Mouse (Mus musculus) forebrain, embryonic 14.5 days (tissue): ENCODE measurements around the gene Synj2. TPM values are rescaled to one million over a fixed set of nuclear protein-coding genes. Genes with fewer than 3 reads are reported as not detected.

Experiments
- ATAC-seq: fragments of 200-750 bp; cut with Nextera tagmentation; 2 replicates; pipeline ENCODE4 v1.8.0; 2017; ENCODE audit warnings: mild to moderate bottlenecking, moderate library complexity
- DNase-seq: peaks from one replicate; pipeline ENCODE4 v3.0.0-alpha.2; 2015; ENCODE audit warnings: low spot score
- H3K27ac ChIP-seq: fragments of 300-500 bp; sonication (generic); 2 replicates; pipeline ENCODE4 v1.5.1; 2014; ENCODE audit warnings: low read depth, mild to moderate bottlenecking, control low read depth, low read length, moderate library complexity
- H3K27me3 ChIP-seq: fragments of 300-500 bp; sonication (generic); replicated peaks from 2 replicates; pipeline ENCODE4 v1.6.1; 2014; ENCODE audit warnings: low read length, control low read depth, mixed read lengths; ENCODE audit not compliant: control insufficient read depth, insufficient read depth
- H3K36me3 ChIP-seq: fragments of 300-500 bp; sonication (generic); 2 replicates; pipeline ENCODE4 v1.6.1; 2014; ENCODE audit warnings: low read length, control low read depth; ENCODE audit not compliant: control insufficient read depth, insufficient read depth
- H3K4me1 ChIP-seq: fragments of 300-500 bp; sonication (generic); 2 replicates; pipeline ENCODE4 v1.6.1; 2014; ENCODE audit warnings: antibody characterized with exemption, low read length, control low read depth; ENCODE audit not compliant: control insufficient read depth, insufficient read depth
- H3K4me2 ChIP-seq: fragments of 300-500 bp; sonication (generic); 2 replicates; pipeline ENCODE4 v1.6.1; 2014; ENCODE audit warnings: mild to moderate bottlenecking, control low read depth, low read length
- H3K4me3 ChIP-seq: fragments of 300-500 bp; sonication (generic); 2 replicates; pipeline ENCODE4 v1.5.1; 2014; ENCODE audit warnings: low read depth, low read length, control low read depth
- H3K9ac ChIP-seq: fragments of 300-500 bp; sonication (generic); 2 replicates; pipeline ENCODE4 v1.6.1; 2014; ENCODE audit warnings: mild to moderate bottlenecking, low read length, control low read depth, moderate library complexity
- H3K9me3 ChIP-seq: fragments of 300-500 bp; sonication (generic); replicated peaks from 2 replicates; pipeline ENCODE4 v1.6.1; 2016; ENCODE audit warnings: low read length, control low read depth, mixed read lengths; ENCODE audit not compliant: control insufficient read depth
- WGBS: fragments of 180-500 bp; shearing (Covaris S2); extraction: QIAGEN DNeasy Blood & Tissue Kit; methylation state at CpG from one replicate; pipeline ENCODE4 v1.1.7; 2014; 5-methylcytosine and 5-hydroxymethylcytosine counted together
- polyA plus RNA-seq: library from polyadenylated mRNA; unstranded; fragments of >200 nt; fragmentation: Nextera tagmentation; extraction: Ambion mirVana; gene quantifications from 2 replicates; pipeline ENCODE4 v1.2.1, GENCODE M21; 2014

Synj2 gene
- polyA plus RNA-seq, 1 experiment from 2014 or later: 0.90 TPM

GRCm38 (mm10) chr17:6073405-6073804 is 132.3 kb downstream of the Synj2 start:
- Histone ChIP-seq H3K4me3 (no peak overlapping the region), H3K27ac (no peak overlapping the region), H3K4me1 (peaks cover under 1% of the 10 kb centered on the region; the same call in 1 of the 2 replicates), H3K9ac (no peak overlapping the region), H3K4me2 (no peak overlapping the region), H3K36me3 (peaks cover 43% of the 10 kb centered on the region), H3K9me3 (no peaks in the 10 kb centered on the region), H3K27me3 (no peaks in the 10 kb centered on the region)
- 95% methylated on average over 7 of the region's 7 CpGs for WGBS
- no peak for DNase-seq
- ATAC-seq: no peak

- Histone ChIP-seq H3K36me3 (peaks cover 8% of the 10 kb centered on the region), H3K4me2 (peak within 1 kb of the TSS; percentile 75), H3K9me3 (no peaks in the 10 kb centered on the region), H3K4me3 (peak within 1 kb of the TSS; percentile 75), H3K9ac (peak within 1 kb of the TSS; percentile 79), H3K27ac (peak within 1 kb of the TSS; percentile 83), H3K27me3 (no peaks in the 10 kb centered on the region), H3K4me1 (peaks cover 15% of the 10 kb centered on the region)
- under 1% methylated on average over 70 of the region's 70 CpGs for WGBS
- DNase-seq (peak; percentile 97), ATAC-seq (peak; percentile 97)
Observed at GRCm38 (mm10) chr17:6079287-6080122, 138.4 kb downstream of the Synj2 start, which contains the start of the genes Serac1 and Gtf2h5. Serac1 (minus strand) TSS chr17:6079741. Gtf2h5 (plus strand) TSS chr17:6079786.

GRCm38 (mm10) chr17:6083323-6083890 is 142.3 kb downstream of the Synj2 start:
- no peak for ATAC-seq

GRCm38 (mm10) chr17:6091604-6092003 is 150.5 kb downstream of the Synj2 start:
- Histone ChIP-seq H3K36me3 (peaks cover 15% of the 10 kb centered on the region; the same call in 1 of the 2 replicates), H3K4me1 (no peaks in the 10 kb centered on the region), H3K27me3 (no peaks in the 10 kb centered on the region), H3K9ac (no peak overlapping the region), H3K4me3 (no peak overlapping the region), H3K4me2 (no peak overlapping the region), H3K27ac (no peak overlapping the region), H3K9me3 (no peaks in the 10 kb centered on the region)
- DNase-seq (no peak), ATAC-seq (no peak)
- 89% methylated on average over 6 of the region's 6 CpGs for WGBS

More at GRCm38 (mm10) chr17:6083323-6083890, 142.3 kb downstream of the Synj2 start:
- H3K27ac ChIP-seq: no peak overlapping the region
- H3K4me3 ChIP-seq: no peak overlapping the region
- no peak overlapping the region for H3K9ac ChIP-seq
- DNase-seq: no peak
- WGBS: 86% methylated on average over 5 of the region's 5 CpGs
- no peaks in the 10 kb centered on the region for H3K9me3 ChIP-seq
- H3K27me3 ChIP-seq: no peaks in the 10 kb centered on the region
- peaks cover 30% of the 10 kb centered on the region for H3K36me3 ChIP-seq
- peaks cover 14% of the 10 kb centered on the region for H3K4me1 ChIP-seq
- no peak overlapping the region for H3K4me2 ChIP-seq

Other genes starting within 250 kb of the Synj2 start
- gene Snx9, start 100.0 kb upstream of the Synj2 start, polyA plus RNA-seq: 6.7 and 6.8 TPM in 2 replicates
- gene Serac1, start 138.5 kb downstream of the Synj2 start, polyA plus RNA-seq: 8.1 and 9.4 TPM in 2 replicates
- 212 and 221 TPM in 2 replicates for gene Gtf2h5, start 138.5 kb downstream of the Synj2 start, polyA plus RNA-seq
- gene Tulp4, start 165.2 kb downstream of the Synj2 start, polyA plus RNA-seq: 133 and 181 TPM in 2 replicates